Mouse (Mus musculus): Measurements from ENCODE around the gene Pld6.
"Not testable (repeated sequence)": the region's sequence is repeated elsewhere in the genome, so short reads cannot be mapped to it uniquely, and the experiment has no call there.

Gene Pld6

GRCm38 (mm10) chr11:59743712-59744111 is 43.7 kb downstream of the Pld6 start:
- no peak for DNase-seq

DNA sequence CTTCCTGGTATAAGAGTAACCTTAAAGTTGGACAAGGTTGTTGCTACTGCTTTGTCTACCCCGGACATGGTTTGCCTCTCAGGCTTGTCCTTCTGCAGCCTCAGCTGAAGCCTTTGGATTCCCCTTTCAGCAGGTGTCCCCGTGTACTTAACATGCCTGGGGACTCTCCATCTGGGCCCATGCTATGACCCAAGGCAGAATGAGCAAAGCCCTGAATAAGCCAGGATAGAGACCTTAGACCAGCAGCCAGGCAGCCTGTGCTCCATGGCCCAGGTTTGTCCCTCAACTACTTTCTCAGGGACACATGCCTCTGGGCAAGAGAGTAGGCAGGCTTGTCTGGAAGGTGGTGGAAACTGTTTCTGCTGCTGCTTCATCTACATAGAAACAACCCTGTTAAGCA is 44.1 kb downstream of the Pld6 start:
- DNase-seq: no peak

DNA sequence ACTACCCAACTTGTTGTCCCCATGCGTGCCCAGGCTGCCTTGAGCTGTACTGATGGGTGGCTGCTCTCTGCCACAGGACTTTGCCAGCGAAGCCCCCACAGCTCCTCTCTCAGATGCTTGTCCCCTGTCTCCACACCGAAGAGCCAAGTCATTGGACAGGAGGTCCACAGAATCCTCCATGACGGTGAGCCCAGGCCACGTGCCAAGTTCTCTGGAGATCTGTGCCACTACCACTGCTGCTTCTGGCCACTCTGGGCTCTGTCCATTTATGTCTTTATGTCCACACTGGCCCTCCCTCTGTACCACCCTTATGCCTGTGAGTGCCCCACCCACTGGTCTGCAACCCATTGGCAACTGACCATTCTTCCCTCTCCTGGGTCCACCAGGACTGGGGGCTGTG is 45.5 kb downstream of the Pld6 start:
- DNase-seq: no peak

DNA sequence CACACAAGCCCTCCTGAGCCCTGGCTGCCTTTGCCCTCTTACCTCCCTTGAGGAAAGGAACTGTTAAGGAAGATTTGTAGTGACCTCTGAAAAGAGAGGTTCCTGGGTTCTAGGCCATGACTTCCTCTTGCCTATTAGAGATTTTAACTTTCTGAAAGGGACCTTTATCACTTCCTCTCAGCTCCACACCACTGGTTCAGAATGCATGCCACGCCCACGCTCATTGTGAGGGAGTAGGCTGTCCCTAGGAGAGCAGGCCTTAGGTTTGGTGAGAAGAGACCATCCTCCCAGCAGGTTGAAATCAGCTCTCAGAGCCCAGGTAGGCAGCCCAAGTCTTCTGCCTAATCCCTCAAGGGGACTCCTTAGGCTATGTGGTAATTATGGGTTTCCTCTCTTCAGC is 47.4 kb downstream of the Pld6 start:
- DNase-seq: peak; percentile 20 to 45

GRCm38 (mm10) chr11:59737250-59737649 is 50.2 kb downstream of the Pld6 start:
- no peak for DNase-seq

GRCm38 (mm10) chr11:59735938-59736337 is 51.5 kb downstream of the Pld6 start:
- not testable (repeated sequence) for DNase-seq

DNA sequence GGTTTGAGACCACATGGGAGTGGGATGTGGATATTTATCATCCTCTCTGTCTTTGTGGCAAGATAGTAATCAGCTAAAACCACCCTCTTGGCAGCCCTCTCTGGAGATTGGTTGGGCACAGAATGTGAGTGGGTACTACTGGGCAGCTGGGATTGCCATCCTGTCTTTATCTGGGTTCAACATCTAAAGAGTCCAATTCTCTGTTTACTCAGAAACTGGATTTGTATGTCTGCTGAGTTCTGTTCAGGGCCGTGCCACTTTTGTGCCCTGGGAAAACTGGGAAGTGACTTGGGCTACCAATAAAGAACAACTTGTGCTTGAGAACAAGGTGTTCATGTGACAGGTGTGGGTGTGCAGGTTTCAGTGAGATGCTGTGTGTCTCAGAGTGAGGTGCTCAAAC is 53.1 kb downstream of the Pld6 start:
- DNase-seq: no peak

Measured in spleen, adult 18-20 months (tissue).